ENCODE assay signal across 13 mouse cellular contexts in the genomic region with DNA sequence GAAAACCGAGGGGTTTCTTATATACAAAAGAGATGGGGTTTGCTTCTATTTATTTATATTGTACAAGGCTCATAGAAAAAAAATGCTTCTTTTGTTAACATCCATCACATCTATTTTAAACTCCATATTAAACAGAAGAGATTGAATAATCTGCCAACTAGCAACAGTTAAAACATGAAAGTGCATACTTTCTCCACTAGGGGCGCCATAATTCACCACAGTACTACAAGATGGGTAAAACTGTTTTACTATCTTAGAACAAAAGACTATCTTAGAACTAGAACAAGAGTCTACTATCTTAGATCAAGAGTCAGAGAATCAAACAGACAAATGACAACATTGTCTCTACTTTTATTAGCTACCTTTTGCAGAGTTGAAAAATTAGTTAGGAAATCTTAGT.
DNase-seq lines count a peak whose midpoint lies in the region; ATAC-seq and TF ChIP-seq lines count a peak whose summit lies in the region.
"Had no signal": no experiment of that assay in that cellular context is flagged by ENCODE, and none has a peak within 500 bp of the region (broad histone marks: within the 10 kb centered on the region; RNA-seq: fewer than 3 reads in every experiment).

No protein-coding gene starts in this region.

- no peak for TF ChIP-seq POLR2A in liver, adult 2 months (IDR thresholded peaks at IDR 0.05; ENCODE audit: extremely low read depth, insufficient read depth, low read length)

- peak; percentile 54 for TF ChIP-seq CTCF in forebrain, postnatal 0 days (IDR thresholded peaks at IDR 0.05; ENCODE audit: low read depth)
- TF ChIP-seq CTCF in liver, adult 2 months (IDR thresholded peaks at IDR 0.05; ENCODE audit: low read depth, low read length), result 0 out of 2 replicates have a peak, but pooled peaks have one; percentile 19

- no peaks in the 10 kb centered on the region for H3K36me3 ChIP-seq in forebrain, postnatal 0 days (ENCODE audit: insufficient read depth)
- no peaks in the 10 kb centered on the region for H3K36me3 ChIP-seq in forebrain, embryonic 16.5 days (ENCODE audit: control insufficient read depth, insufficient read depth)
- H3K36me3 ChIP-seq in liver, adult 2 months (ENCODE audit: control insufficient read depth, insufficient read depth, low read length), result no peaks in the 10 kb centered on the region
- no peaks in the 10 kb centered on the region for H3K36me3 ChIP-seq in ES-E14 (ENCODE audit: control insufficient read depth, insufficient read depth, low read length, poor library complexity, severe bottlenecking)
- H3K36me3 ChIP-seq: liver, embryonic 15.5 days had no signal

- H3K27ac ChIP-seq in forebrain, postnatal 0 days (ENCODE audit: low read depth, low read length), result no peak overlapping the region
- no peak overlapping the region for H3K27ac ChIP-seq in forebrain, embryonic 16.5 days (ENCODE audit: low read length)
- H3K27ac ChIP-seq in liver, adult 2 months (replicated peaks; ENCODE audit: insufficient read depth, low read depth, low read length), result no peak overlapping the region
- no peak overlapping the region for H3K27ac ChIP-seq in ES-E14 (ENCODE audit: insufficient read depth, low read depth, low read length, poor library complexity, severe bottlenecking)
- H3K27ac ChIP-seq: liver, embryonic 15.5 days had no signal

- no peak overlapping the region for H3K4me2 ChIP-seq in forebrain, postnatal 0 days (ENCODE audit: low read depth)
- H3K4me2 ChIP-seq in forebrain, embryonic 16.5 days (ENCODE audit: low read length), result no peak overlapping the region
- H3K4me2 ChIP-seq: liver, embryonic 15.5 days had no signal

- H3K27me3 ChIP-seq in forebrain, postnatal 0 days (ENCODE audit: insufficient read depth, low read length), result no peaks in the 10 kb centered on the region
- no peaks in the 10 kb centered on the region for H3K27me3 ChIP-seq in forebrain, embryonic 16.5 days (replicated peaks; ENCODE audit: control insufficient read depth, insufficient read depth, low read length)
- no peaks in the 10 kb centered on the region for H3K27me3 ChIP-seq in liver, adult 2 months (ENCODE audit: control insufficient read depth, insufficient read depth, low read length)
- H3K27me3 ChIP-seq: liver, embryonic 15.5 days had no signal

- no peak overlapping the region for H3K4me3 ChIP-seq in forebrain, postnatal 0 days (ENCODE audit: low read depth, low read length)
- no peak overlapping the region for H3K4me3 ChIP-seq in forebrain, embryonic 16.5 days (replicated peaks; ENCODE audit: low read length)
- no peak overlapping the region for H3K4me3 ChIP-seq in liver, adult 2 months (ENCODE audit: insufficient read depth, low read depth, low read length)
- no peak overlapping the region for H3K4me3 ChIP-seq in ES-E14 (ENCODE audit: insufficient read depth in 1 of 2, low read depth in 1 of 2, low read length in 2 of 2, poor library complexity in 1 of 2, severe bottlenecking in 1 of 2)
- H3K4me3 ChIP-seq: liver, embryonic 15.5 days; myocyte had no signal

- H3K79me2 ChIP-seq in liver, adult 2 months (ENCODE audit: control insufficient read depth, insufficient read depth, low read length), result no peaks in the 10 kb centered on the region

- in situ Hi-C loops in ES-E14 (cut with MboI; ENCODE audit: low sequenced_read_pairs in 2 of 2, unreplicated experiment in 2 of 2), result no loop called here

- H3K9ac ChIP-seq in forebrain, postnatal 0 days, result no peak overlapping the region
- H3K9ac ChIP-seq in forebrain, embryonic 16.5 days (replicated peaks; ENCODE audit: low read depth, low read length), result no peak overlapping the region
- no peak overlapping the region for H3K9ac ChIP-seq in liver, adult 2 months (ENCODE audit: low read depth, low read length)
- H3K9ac ChIP-seq in ES-E14 (ENCODE audit: insufficient read depth, low read depth, low read length, poor library complexity, severe bottlenecking), result no peak overlapping the region
- H3K9ac ChIP-seq: liver, embryonic 15.5 days had no signal

- WGBS in forebrain, postnatal 0 days, result 44% methylated on average over 2 of the region's 2 CpGs
- WGBS in forebrain, embryonic 16.5 days, result 45% methylated on average over 2 of the region's 2 CpGs
- WGBS in liver, adult 2 months, result 39% methylated on average over 2 of the region's 2 CpGs

- no peak for ATAC-seq in forebrain, postnatal 0 days
- ATAC-seq in forebrain, embryonic 16.5 days, result no peak

- no peaks in the 10 kb centered on the region for H3K9me3 ChIP-seq in forebrain, postnatal 0 days (ENCODE audit: low read length)
- H3K9me3 ChIP-seq in forebrain, embryonic 16.5 days (ENCODE audit: control insufficient read depth, low read length), result no peaks in the 10 kb centered on the region
- H3K9me3 ChIP-seq in ES-E14 (ENCODE audit: control insufficient read depth, insufficient read depth, low read depth, low read length), result no peaks in the 10 kb centered on the region
- H3K9me3 ChIP-seq: liver, embryonic 15.5 days had no signal

- DNase-seq in forebrain, postnatal 0 days, result peak; percentile 14
- peak; percentile 16 for DNase-seq in liver, adult 2 months (ENCODE audit: extremely low read depth, low read depth, low spot score)
- DNase-seq in liver (no peak), ES-E14 (ENCODE audit: low read depth, low spot score) (peak; percentile 3)
- DNase-seq in embryo, embryonic 11 days, result peak; percentile 45
- DNase-seq in right cerebral cortex, postnatal 4 days, result no peak
- no peak for DNase-seq in urinary bladder, adult 2 months (ENCODE audit: low spot score)
- DNase-seq: gastrocnemius, postnatal 36 days; heart, postnatal 4 days; thymus, postnatal 36 days had no signal

- H3K4me1 ChIP-seq in forebrain, postnatal 0 days (ENCODE audit: insufficient read depth), result no peaks in the 10 kb centered on the region
- no peaks in the 10 kb centered on the region for H3K4me1 ChIP-seq in forebrain, embryonic 16.5 days (replicated peaks; ENCODE audit: control insufficient read depth, insufficient read depth, low read length)
- H3K4me1 ChIP-seq in liver, adult 2 months (ENCODE audit: control insufficient read depth, insufficient read depth, low read length), result no peaks in the 10 kb centered on the region
- no peaks in the 10 kb centered on the region for H3K4me1 ChIP-seq in ES-E14 (ENCODE audit: control insufficient read depth in 2 of 2, insufficient read depth in 2 of 2, low read length in 2 of 2, poor library complexity in 1 of 2)
- H3K4me1 ChIP-seq: liver, embryonic 15.5 days had no signal

TF ChIP-seq in ES-E14, 5 proteins besides CTCF, POLR2A, EP300 and RAD21:
- TF ChIP-seq MAFK (IDR thresholded peaks at IDR 0.05; ENCODE audit: insufficient read depth, low read depth, low read length) (no peak), ZC3H11A (IDR thresholded peaks at IDR 0.05; ENCODE audit: borderline replicate concordance, low read depth, low read length) (no peak), CHD2 (IDR thresholded peaks at IDR 0.05; ENCODE audit: low read depth, low read length) (no peak), ZNF384 (IDR thresholded peaks at IDR 0.05; ENCODE audit: low read depth, low read length) (no peak), HCFC1 (IDR thresholded peaks at IDR 0.05; ENCODE audit: borderline replicate concordance, insufficient read depth, low read length) (no peak)

Comparison
In these comparisons a context has a peak if more than half of its experiments do, and no peak if none do; other contexts are left out.
1. DNase-seq: peak in forebrain, postnatal 0 days (single experiment), liver, adult 2 months (single experiment), ES-E14 (single experiment) and embryo, embryonic 11 days (single experiment); none in liver (single experiment), right cerebral cortex, postnatal 4 days (single experiment) and urinary bladder, adult 2 months (single experiment).